In genomic region chr3:36840650-36841555, GRCm38 (mm10) we compare ENCODE assay signal across 8 mouse cellular contexts. TPM values are rescaled to one million over a fixed set of nuclear protein-coding genes. Genes with fewer than 3 reads are reported as not detected.
DNase-seq lines count a peak whose midpoint lies in the region; ATAC-seq and TF ChIP-seq lines count a peak whose summit lies in the region.

No protein-coding gene starts in this region.

- peak; percentile 89 for TF ChIP-seq CTCF in midbrain, postnatal 0 days (IDR thresholded peaks at IDR 0.05)

- WGBS in embryonic facial prominence, embryonic 12.5 days: 21% methylated on average over 12 of the region's 12 CpGs
- 20% methylated on average over 12 of the region's 12 CpGs for WGBS in heart, embryonic 12.5 days
- 20% methylated on average over 12 of the region's 12 CpGs for WGBS in kidney, embryonic 14.5 days
- WGBS in limb, embryonic 15.5 days: 17% methylated on average over 12 of the region's 12 CpGs
- 18% methylated on average over 12 of the region's 12 CpGs for WGBS in midbrain, postnatal 0 days

- no peaks in the 10 kb centered on the region for H3K36me3 ChIP-seq in embryonic facial prominence, embryonic 12.5 days
- H3K36me3 ChIP-seq in heart, embryonic 12.5 days: no peaks in the 10 kb centered on the region
- H3K36me3 ChIP-seq in kidney, embryonic 14.5 days (ENCODE audit: control insufficient read depth, insufficient read depth, low read length): no peaks in the 10 kb centered on the region
- H3K36me3 ChIP-seq in limb, embryonic 15.5 days: no peaks in the 10 kb centered on the region
- no peaks in the 10 kb centered on the region for H3K36me3 ChIP-seq in midbrain, postnatal 0 days (ENCODE audit: insufficient read depth, low read length)

- no peaks in the 10 kb centered on the region for H3K27me3 ChIP-seq in embryonic facial prominence, embryonic 12.5 days
- H3K27me3 ChIP-seq in heart, embryonic 12.5 days (replicated peaks): 0 out of 2 replicates have a peak, but pooled peaks cover 3% of the 10 kb centered on the region
- no peaks in the 10 kb centered on the region for H3K27me3 ChIP-seq in kidney, embryonic 14.5 days (ENCODE audit: control insufficient read depth, insufficient read depth, low read length)
- H3K27me3 ChIP-seq in limb, embryonic 15.5 days: no peaks in the 10 kb centered on the region
- H3K27me3 ChIP-seq in midbrain, postnatal 0 days (ENCODE audit: insufficient read depth, low read length): no peaks in the 10 kb centered on the region

- 0 out of 2 replicates have a peak overlapping the region, but pooled peaks have one; percentile 27 for H3K4me2 ChIP-seq in embryonic facial prominence, embryonic 12.5 days (replicated peaks)
- H3K4me2 ChIP-seq in heart, embryonic 12.5 days: peak overlapping the region; percentile 46
- no peak overlapping the region for H3K4me2 ChIP-seq in kidney, embryonic 14.5 days (replicated peaks; ENCODE audit: low read depth, low read length)
- H3K4me2 ChIP-seq in limb, embryonic 15.5 days: 0 out of 2 replicates have a peak overlapping the region, but pooled peaks have one; percentile 22
- peak overlapping the region; percentile 9; the same call in 1 of the 2 replicates for H3K4me2 ChIP-seq in midbrain, postnatal 0 days (ENCODE audit: low read depth, low read length, poor library complexity, severe bottlenecking)

- H3K27ac ChIP-seq in embryonic facial prominence, embryonic 12.5 days: no peak overlapping the region
- no peak overlapping the region for H3K27ac ChIP-seq in heart, embryonic 12.5 days (ENCODE audit: poor library complexity, severe bottlenecking)
- H3K27ac ChIP-seq in kidney, embryonic 14.5 days (ENCODE audit: low read depth, low read length): no peak overlapping the region
- no peak overlapping the region for H3K27ac ChIP-seq in limb, embryonic 15.5 days
- H3K27ac ChIP-seq in midbrain, postnatal 0 days (ENCODE audit: low read depth, low read length): no peak overlapping the region

- no peak overlapping the region for H3K9ac ChIP-seq in embryonic facial prominence, embryonic 12.5 days
- no peak overlapping the region for H3K9ac ChIP-seq in heart, embryonic 12.5 days
- no peak overlapping the region for H3K9ac ChIP-seq in kidney, embryonic 14.5 days (ENCODE audit: low read depth, low read length)
- H3K9ac ChIP-seq in limb, embryonic 15.5 days: no peak overlapping the region
- no peak overlapping the region for H3K9ac ChIP-seq in midbrain, postnatal 0 days (replicated peaks; ENCODE audit: low read length, poor library complexity, severe bottlenecking)

- peak; percentile 80 to 82 for DNase-seq in B cell, adult 2 months
- DNase-seq in adrenal gland, postnatal 10 days: peak; percentile 75
- DNase-seq in midbrain, postnatal 0 days (ENCODE audit: low spot score): peak; percentile 78
- peak; percentile 55 to 61 for DNase-seq in spleen, postnatal 36 days (ENCODE audit: low spot score in 2 of 2)

- H3K4me3 ChIP-seq in embryonic facial prominence, embryonic 12.5 days: no peak overlapping the region
- 0 out of 2 replicates have a peak overlapping the region, but pooled peaks have one; percentile 10 for H3K4me3 ChIP-seq in heart, embryonic 12.5 days
- H3K4me3 ChIP-seq in kidney, embryonic 14.5 days (ENCODE audit: low read length): no peak overlapping the region
- H3K4me3 ChIP-seq in limb, embryonic 15.5 days: no peak overlapping the region; the same call in 1 of the 2 replicates
- no peak overlapping the region for H3K4me3 ChIP-seq in midbrain, postnatal 0 days (ENCODE audit: low read depth, low read length)

- ATAC-seq in embryonic facial prominence, embryonic 12.5 days (ENCODE audit: insufficient number of reproducible peaks, insufficient read depth, low FRiP score, low TSS enrichment): 0 out of 2 replicates have a peak, but pooled peaks have one; percentile 41
- ATAC-seq in heart, embryonic 12.5 days (ENCODE audit: insufficient number of reproducible peaks, low FRiP score): no peak
- ATAC-seq in kidney, embryonic 14.5 days (ENCODE audit: low FRiP score, low TSS enrichment): peak; percentile 86
- no peak for ATAC-seq in limb, embryonic 15.5 days (ENCODE audit: insufficient number of reproducible peaks, low FRiP score, low TSS enrichment, low read depth)
- peak; percentile 66; the same call in 1 of the 2 replicates for ATAC-seq in midbrain, postnatal 0 days (ENCODE audit: low FRiP score)

- no peaks in the 10 kb centered on the region for H3K9me3 ChIP-seq in embryonic facial prominence, embryonic 12.5 days
- H3K9me3 ChIP-seq in heart, embryonic 12.5 days (replicated peaks): no peaks in the 10 kb centered on the region
- H3K9me3 ChIP-seq in kidney, embryonic 14.5 days (ENCODE audit: control insufficient read depth, low read length): peaks cover 3% of the 10 kb centered on the region; the same call in 1 of the 2 replicates
- H3K9me3 ChIP-seq in limb, embryonic 15.5 days: no peaks in the 10 kb centered on the region
- no peaks in the 10 kb centered on the region for H3K9me3 ChIP-seq in midbrain, postnatal 0 days (ENCODE audit: low read length)

- 0 out of 2 replicates have a peak, but pooled peaks cover 2% of the 10 kb centered on the region for H3K4me1 ChIP-seq in embryonic facial prominence, embryonic 12.5 days
- no peaks in the 10 kb centered on the region for H3K4me1 ChIP-seq in heart, embryonic 12.5 days (replicated peaks)
- no peaks in the 10 kb centered on the region for H3K4me1 ChIP-seq in kidney, embryonic 14.5 days (ENCODE audit: control insufficient read depth, insufficient read depth, low read length)
- H3K4me1 ChIP-seq in limb, embryonic 15.5 days: peaks cover under 1% of the 10 kb centered on the region; the same call in 1 of the 2 replicates
- H3K4me1 ChIP-seq in midbrain, postnatal 0 days (ENCODE audit: insufficient read depth, low read length): no peaks in the 10 kb centered on the region; the same call in 1 of the 2 replicates

RNA-seq across cellular contexts. Expression of gene 4932438A13Rik, which starts 22.0 kb away (rescaled TPM):
- total RNA-seq in adrenal gland, postnatal 10 days (2021): 10 to 100 TPM; 46.3 to 55.4 TPM
- polyA plus RNA-seq in embryonic facial prominence, embryonic 12.5 days (2016; fragmentation: Nextera tagmentation; extraction: Ambion mirVana): 55.0 and 60.0 TPM in 2 replicates
- polyA plus RNA-seq in heart, embryonic 12.5 days (2016; fragmentation: Nextera tagmentation; extraction: Ambion mirVana): 34.7 and 37.5 TPM in 2 replicates
- 34.8 and 55.3 TPM in 2 replicates for polyA plus RNA-seq in kidney, embryonic 14.5 days (2014; fragmentation: Nextera tagmentation; extraction: Ambion mirVana)
- 48.7 and 52.1 TPM in 2 replicates for polyA plus RNA-seq in limb, embryonic 15.5 days (2015; fragmentation: Nextera tagmentation; extraction: Ambion mirVana)
- 62.2 and 93.7 TPM in 2 replicates for total RNA-seq in midbrain, postnatal 0 days (2014; rRNA removed)
- polyA plus RNA-seq in midbrain, postnatal 0 days (2015; fragmentation: Nextera tagmentation; extraction: Ambion mirVana): 54.4 and 63.9 TPM in 2 replicates

Comparison
In these comparisons a context has a peak if more than half of its experiments do, and no peak if none do; other contexts are left out.
1. ATAC-seq: peak in embryonic facial prominence, embryonic 12.5 days (single experiment), kidney, embryonic 14.5 days (single experiment) and midbrain, postnatal 0 days (single experiment); none in heart, embryonic 12.5 days (single experiment) and limb, embryonic 15.5 days (single experiment).
2. Peak in every context shown above with its lines, with median percentiles within 50 percentile points of each other: DNase-seq.